Mouse (Mus musculus) thymus, postnatal 4 days (tissue): ENCODE measurements around the gene Tmem156.

ENCODE experiments used
- DNase-seq: peaks from one replicate; pipeline ENCODE4 v3.0.0; 2021

Tmem156 gene

DNA sequence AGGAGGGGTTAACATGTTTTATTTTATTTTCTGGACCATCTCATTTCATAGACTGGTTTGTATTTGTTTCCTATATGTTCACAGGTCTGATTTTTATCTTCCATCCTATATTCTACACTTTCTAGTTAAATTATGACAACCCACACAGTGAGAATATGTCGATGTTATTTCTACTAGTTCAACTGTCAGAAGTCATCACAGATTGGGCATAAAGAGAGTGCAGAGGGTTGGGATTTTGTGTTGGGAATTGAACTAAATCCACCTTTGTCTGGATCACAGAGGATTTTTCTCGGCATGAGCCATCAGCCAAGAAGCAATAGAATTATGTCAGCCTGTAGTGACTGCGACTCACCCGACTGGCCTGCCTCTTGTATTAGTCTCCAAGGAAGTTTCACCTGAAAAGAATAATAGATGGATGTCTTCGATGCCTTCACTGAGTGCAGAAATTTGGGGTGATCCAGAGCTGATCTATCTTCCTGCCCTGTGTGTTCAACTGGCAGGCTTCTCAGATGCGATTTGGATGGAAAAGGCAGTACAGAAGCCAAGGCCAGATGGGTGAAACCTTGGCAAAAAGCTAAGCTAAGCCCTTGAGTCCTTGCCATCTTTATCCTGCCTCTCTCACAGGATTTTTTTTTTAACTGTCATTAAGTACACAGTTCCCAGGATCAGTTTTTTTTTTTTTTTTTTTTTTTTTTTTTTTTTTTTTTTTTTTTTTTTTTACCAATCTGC is 46.1 kb downstream of the Tmem156 start:
- no peak for DNase-seq

DNA sequence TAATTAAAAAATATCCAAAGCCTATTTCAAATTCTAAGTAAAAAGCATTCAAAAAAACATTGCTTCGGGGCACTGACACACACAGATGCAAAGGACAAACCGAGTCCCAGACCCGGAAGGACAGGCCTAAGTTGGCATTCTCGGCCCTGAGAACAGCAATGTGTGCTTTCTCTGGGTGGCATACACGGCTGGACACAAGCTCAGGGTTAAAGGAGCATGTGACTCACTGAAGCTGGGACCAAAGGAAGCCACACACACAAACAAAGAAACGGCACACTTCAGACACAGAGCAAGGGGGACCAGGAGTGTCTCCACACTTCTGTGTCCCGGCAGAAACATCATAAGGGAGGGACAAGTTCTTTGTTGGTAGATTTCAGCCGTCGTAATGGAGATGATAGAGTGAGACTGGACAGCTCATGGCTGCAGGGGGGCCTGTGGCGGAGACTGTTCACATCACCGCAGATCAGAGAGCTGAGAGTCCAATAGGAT is 48.5 kb downstream of the Tmem156 start:
- DNase-seq, result no peak

DNA sequence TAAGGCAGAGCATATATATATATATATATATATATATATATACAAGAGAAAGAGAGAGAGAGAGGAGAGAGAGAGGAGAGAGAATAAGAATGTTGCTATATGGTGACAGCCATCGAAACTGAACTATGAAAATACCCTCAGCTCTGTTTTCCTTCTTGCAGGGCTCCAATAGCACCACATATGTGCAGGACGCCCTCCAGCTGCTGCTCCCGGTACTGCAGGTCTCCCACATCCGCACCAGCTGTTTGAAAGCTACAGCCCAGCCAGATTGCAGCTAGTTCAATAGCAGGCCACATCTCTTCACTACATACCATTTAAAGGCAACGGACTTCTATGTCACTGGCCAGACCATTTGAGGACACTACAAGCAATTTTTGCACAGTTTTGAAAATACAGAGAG is 51.5 kb downstream of the Tmem156 start:
- DNase-seq, result peak; percentile 75

DNA sequence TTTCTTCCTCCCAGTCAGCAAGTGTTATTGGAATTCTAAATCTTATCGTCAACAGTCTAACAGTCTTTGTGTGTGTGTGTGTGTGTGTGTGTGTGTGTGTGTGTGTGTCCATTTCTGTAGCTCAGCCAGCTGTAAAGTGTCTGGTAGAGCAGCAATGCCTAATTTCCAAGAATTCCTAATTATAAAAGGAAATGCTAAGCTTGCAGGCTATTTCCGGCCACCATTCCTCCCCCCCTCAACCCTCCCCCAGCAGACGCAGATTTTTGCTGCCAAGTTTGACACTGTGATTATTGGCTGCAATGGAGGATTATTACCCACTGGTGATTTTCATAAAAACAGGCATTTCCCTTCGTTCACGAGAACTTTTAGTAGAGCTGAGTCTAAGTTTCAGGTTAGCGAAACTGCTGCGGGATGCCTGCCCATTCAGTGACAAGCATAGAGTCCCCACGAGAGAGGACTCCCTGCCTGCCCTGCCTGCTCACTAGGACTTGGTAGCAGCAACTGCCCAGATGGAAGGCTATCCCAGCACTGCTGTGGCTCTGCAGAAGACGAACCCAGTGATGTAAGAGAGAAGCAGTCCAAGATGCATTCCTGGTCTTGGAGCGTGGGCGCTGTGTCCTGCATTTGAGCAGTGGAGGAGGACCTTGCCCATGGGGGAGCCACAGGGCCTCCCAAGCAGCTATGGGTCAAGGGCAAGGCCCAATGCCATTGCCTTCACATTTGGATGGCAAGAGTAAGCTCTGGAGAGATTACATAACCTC is 52.9 kb downstream of the Tmem156 start:
- no peak for DNase-seq

DNA sequence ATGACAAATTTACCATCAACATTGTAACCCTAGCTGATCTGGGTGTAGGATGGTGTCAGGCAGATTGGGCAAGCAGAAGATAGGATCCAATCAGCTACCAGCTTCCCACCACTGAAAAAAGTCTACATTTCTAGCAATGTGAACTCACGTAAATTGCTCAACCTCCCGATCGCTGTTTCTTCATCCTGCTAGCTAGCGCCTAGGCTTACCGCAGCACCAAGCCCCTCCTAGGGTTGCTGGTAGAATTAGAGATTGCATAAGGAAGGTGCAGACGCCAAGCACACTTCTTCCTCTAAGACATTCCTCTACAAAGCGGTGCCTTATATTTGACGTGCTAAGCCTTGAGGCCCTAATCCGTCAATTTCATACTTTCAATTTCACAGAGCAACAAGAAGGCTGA is 53.6 kb downstream of the Tmem156 start:
- DNase-seq, result no peak

DNA sequence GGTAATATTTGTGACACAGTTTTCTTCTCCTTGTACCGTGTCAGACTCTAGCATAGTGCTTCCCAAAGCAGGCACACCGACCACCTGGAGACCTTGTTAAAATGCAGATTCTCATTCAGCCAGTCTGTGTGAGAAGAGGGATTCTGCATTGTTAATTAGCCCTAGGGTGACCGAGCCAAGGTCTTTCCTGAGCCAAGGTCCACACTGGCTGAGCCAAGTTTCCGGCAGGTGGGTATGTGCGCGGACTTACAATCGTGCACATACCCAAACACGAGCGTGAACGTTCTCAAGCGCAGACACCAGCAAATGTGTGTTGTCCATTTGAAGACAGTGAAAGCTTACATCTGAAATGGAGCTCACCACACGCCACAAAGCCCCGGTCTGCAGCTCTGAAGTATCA is 55.3 kb downstream of the Tmem156 start:
- DNase-seq, result no peak

DNA sequence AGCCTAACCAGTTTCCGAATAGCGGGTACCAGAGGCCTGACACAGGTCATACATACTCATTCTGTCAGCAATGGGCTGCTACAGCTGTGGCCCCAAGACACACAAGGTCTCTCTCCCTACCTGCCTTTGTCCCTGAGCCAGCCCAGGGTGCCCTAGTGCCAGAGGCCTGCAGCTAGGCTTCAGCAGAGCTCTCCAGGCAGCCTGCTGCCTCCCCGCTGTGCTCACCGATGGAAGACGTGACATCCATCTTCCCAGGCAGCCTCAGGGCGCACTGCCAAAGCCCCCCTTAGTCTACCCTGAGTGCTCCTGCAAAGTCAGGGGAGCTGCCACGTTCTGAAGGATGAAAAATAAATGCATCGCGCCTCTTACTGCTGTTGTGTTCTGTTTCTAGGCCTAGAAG is 63.9 kb downstream of the Tmem156 start:
- DNase-seq, result no peak

DNA sequence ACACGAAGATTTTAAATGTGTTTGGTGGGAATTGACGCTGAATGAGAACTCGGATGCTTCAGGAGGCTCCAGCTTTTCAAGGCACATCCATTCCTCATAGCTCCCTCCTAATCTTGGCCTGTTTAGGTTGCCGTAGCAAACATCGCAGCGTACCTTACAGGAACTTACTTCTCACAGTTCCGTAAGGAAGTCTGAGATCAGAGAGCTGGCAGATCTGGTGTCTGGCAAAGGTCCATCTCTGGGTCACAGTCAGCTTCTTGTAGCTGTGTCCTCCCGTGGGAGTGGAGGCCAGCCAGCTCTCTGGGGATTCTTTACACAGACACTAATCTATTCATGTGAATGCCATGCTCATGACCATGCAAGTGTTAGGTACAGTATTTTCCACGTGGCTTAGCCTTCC is 65.2 kb downstream of the Tmem156 start:
- DNase-seq, result no peak

DNA sequence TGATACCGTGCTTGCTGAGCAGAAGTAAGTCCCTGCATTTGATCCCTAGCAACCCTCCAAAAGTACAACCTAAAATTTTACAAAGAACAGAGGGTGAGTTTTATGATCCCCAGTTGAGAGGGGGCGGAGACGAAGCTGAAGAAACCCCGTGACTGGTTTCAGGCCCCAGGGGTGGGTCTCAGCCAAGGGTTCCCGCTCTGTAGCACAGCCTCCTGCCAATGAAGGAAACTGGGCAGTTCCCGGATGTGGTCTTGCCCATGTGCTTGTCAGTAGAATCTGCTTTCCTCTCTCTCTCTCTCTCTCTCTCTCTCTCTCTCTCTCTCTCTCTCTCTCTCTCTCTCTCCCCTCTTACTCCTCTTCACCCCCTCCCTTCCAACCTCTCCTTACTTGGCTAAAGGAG is 66.0 kb downstream of the Tmem156 start:
- DNase-seq, result peak; percentile 67

DNA sequence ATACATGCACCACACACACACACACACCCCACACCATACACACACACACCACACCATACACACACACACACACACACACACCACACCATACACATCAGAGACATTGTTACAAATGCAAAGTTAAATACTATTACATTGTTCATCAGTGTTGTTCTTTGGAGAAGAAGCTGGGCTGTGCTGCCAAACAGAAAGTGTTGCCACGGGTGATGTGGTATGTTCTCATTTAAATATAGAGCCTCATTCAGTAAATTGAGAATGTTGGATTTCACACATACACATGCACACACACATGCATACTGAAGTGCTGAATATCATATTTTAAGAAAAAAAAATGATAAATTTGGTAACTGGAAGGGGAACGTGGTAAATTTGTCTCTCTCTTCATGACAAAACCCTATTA is 67.3 kb downstream of the Tmem156 start:
- no peak for DNase-seq

DNA sequence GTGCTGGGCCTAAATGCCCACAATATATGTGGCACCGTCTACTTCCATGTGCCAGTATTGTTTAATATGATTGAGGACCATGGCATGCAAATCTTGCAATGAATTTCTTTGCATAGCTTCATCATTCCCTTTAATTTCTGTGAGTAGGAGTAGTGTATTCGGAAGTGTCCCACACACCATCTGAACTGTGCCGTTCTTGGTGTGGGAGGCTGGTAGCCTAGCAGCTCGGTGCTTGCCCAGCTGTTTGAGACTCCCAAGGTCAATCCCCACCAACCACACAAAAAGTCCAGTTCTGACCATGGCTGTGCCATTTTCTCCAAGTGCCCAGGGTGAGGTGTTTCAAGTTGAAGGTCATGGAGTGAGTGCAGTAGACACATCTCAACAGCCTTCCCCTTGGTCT is 69.9 kb downstream of the Tmem156 start:
- DNase-seq, result no peak

DNA sequence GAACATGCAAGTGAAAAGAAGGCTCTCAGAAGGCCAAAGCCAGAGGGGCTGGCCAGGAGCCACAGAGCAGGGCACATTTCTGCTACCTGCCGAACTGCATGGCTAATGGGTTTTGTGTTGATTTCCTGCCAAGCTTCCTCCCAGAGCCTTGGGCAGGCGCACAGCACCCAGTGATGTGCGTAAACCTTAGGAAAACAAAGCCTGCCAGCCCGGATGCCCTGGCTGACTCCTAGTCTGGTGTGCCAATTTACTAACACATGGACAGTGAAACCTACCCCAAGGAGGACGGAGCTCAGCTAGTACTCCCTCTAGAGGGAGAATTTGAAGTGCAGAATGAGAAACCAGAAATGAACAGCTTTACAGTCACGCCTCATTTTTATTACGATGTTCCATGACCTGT is 72.1 kb downstream of the Tmem156 start:
- DNase-seq, result no peak

DNA sequence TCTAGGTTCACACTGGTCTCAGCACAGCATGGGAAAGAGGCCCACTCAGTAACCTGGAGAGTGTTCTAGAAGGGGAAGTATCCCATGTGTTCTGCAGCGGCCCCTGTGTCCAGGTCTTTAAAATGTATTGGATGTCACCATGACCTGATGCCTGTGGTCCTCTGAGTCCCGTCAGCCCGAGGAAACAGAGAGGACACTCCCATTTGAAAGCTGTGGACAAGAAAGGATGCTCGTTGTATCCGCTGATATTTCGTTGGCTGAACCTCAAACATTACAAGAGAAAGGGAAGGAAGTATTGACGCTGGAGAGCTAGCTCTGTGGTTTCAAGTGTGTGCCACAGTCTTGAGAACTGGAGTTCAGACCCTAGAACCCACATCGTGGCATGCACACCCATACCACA is 72.8 kb downstream of the Tmem156 start:
- DNase-seq, result no peak

DNA sequence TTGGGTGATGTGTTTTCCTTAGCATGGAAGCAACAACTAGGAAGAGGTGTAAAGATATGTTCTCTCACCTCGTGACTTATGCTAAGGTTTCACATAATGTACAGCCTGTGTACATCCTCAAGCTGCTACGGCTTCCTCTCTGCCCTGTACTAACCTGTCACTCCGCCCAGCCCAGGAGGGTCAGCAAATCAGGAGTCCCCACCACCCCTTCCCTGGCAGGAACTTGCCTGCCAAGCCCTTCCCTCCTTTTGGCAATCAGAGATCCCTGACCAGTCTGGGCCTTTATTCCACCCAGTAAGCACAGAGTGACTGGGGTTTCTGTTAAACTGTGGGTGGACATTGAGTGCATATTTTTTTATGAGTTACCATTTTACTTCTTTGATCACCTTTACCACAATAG is 76.4 kb downstream of the Tmem156 start:
- no peak for DNase-seq

DNA sequence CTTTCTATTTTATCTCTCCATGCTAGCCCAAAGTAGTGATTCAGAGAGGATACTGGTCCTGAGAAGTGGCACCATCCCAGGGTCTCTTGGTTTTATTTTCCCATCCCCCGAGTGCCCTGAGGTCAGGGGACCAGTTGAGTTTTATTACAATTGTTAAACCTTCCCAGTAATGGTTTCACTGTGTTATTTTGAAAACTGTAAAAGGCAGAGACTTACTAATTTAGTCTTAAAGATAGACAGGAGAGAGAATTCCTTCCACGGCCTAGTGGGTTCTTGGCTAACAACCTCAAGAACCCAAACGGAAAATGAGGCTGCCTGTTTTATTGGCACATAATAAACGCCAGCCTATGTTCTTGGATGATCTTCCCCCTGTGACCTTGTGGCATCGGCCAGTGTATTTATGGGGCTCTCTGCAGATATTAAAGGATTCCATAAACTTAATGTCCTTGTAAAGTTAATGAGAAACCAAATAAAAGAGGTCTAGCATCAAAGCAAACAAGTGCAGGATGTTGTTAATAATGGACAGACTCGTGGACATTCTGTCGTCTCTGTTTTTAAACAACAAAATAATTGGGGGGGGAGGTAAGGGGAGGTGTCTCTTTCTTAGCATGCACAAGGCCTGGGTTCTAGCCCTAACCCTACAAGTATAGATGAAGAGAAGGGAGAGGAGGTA is 79.9 kb downstream of the Tmem156 start:
- DNase-seq, result no peak

DNA sequence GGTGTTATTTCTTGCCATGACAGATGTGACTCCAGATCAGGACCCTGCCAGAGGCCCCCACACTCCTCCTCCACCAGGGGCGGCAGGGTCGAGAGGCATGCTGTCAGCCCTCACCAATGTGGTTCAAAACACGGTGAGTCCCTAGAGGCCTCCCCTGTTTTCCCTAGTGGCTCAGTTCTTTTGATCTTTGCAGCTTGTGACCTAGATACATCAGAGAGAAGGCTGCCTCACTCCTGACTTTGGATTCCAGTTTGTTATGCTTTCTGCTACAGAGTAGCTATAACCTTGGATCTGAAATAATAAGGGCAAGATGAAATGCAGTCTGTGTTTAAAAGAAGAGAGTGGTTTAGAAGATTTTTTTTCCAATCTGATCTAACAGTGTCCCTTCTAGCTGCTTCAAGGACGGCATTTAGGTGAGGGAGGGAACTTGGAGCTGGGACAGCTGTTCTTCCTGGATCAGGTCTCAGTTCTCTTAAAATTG is 85.9 kb downstream of the Tmem156 start:
- peak; percentile 81 for DNase-seq

DNA sequence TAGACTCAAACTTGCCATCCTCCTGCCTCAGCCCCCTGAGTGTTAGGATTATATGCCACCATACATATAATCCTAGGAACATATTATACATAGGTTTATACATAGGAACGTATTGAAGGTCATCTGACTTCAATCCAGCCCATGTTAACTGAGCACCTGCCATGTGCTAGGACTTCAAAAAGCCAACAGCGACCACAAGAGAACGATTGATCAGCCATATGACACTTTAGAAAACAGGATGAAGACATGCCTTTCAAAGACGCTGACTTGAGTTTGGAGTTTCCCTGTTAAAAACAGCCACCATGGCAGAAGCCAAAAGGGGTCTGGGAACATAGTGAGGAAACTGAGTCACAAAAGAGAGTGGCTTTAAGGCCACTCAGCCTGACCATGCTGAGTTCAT is 86.7 kb downstream of the Tmem156 start:
- DNase-seq, result no peak
